Mouse (Mus musculus) C2C12 (cell line): ENCODE data around the gene Tlk1.

Experiments
- CTCF ChIP-seq: IDR thresholded peaks from one replicate; pipeline ENCODE4 v1.5.1; 2011; ENCODE audit not compliant: control insufficient read depth, insufficient read depth, insufficient read length
- FOSL1 ChIP-seq: IDR thresholded peaks from one replicate; pipeline ENCODE4 v1.8.0; 2011; ENCODE audit warnings: mild to moderate bottlenecking, low read length; ENCODE audit not compliant: poor library complexity, insufficient read depth, severe bottlenecking
- MAX ChIP-seq: IDR thresholded peaks from one replicate; pipeline ENCODE4 v1.6.1; 2011; ENCODE audit warnings: mild to moderate bottlenecking, control low read depth
- MYOD1 ChIP-seq: IDR thresholded peaks from one replicate; pipeline ENCODE4 v1.6.1; 2011; ENCODE audit warnings: low read depth; ENCODE audit not compliant: control insufficient read depth, insufficient read length
- MYOG ChIP-seq: IDR thresholded peaks from one replicate; pipeline ENCODE4 v1.6.1; 2011; ENCODE audit not compliant: control insufficient read depth, insufficient read length; ENCODE audit errors: extremely low read depth

DNA sequence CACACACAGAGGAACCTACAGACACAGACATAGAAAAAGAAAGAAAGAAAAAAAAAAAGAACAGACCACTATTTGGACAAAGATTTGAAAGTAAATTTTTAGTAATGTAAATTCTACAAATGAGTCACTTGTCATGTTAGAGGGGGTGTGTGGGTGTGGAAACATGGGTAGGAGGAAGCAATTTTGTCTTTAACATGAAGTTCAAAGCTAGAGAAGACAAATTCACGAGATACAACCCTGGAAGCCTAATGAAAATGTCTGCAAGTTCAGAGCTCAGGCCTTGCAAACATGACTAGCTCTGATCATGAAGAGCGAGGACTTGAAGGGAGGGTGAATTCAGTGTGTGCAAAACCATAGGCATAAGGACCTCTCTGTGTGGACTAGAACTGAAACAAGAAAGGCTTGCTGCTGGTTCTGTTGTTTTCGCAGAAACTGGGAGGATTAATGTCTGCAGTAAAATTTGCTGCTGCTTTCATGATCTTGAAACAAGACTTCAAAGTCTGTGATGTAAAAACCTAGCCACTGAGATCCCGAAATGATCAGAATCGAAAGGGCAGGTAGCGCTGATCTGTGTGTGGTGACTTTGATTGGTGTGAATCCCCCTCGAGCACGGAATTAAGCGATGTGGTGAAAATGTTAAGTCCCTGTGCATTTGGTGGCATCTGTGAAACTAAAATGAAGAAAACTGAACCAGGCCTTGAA, 19.3 kb upstream of the Tlk1 start:
- TF ChIP-seq MYOD1 = no peak
- no peak for TF ChIP-seq CTCF
- no peak for TF ChIP-seq MAX
- no peak for TF ChIP-seq FOSL1
- TF ChIP-seq MYOG = no peak
